Mouse (Mus musculus) liver, postnatal 0 days (tissue): ENCODE results near the gene Cmya5.

Experiments used
- CTCF ChIP-seq: sonication (generic); IDR thresholded peaks from 2 replicates; pipeline ENCODE4 v1.5.1; 2016; ENCODE audit warnings: antibody characterized with exemption, low read depth
- EP300 ChIP-seq: IDR thresholded peaks from 2 replicates; pipeline ENCODE4 v1.6.1; 2016; ENCODE audit warnings: antibody characterized with exemption, low read depth, mild to moderate bottlenecking

GRCm38 (mm10) chr13:93144336-93145167 is at the start of gene Cmya5:
- peak; percentile 37 for TF ChIP-seq CTCF
- no peak for TF ChIP-seq EP300
